Mouse (Mus musculus) frontal cortex, adult 2 months (tissue): ENCODE results near the gene Ttc28. TPM values are rescaled to one million over a fixed set of nuclear protein-coding genes. Genes with fewer than 3 reads are reported as not detected.

Experiments
- DNase-seq, 2 experiments: peaks; one replicate each; pipeline ENCODE4 v3.0.0; 2022; ENCODE audit warnings: low spot score in 1 of 2; ENCODE audit errors: extremely low spot score in 1 of 2
- polyA plus RNA-seq: library from polyadenylated mRNA; depleted of rRNA; stranded (reverse); fragments of >200 nt; gene quantifications from 2 replicates; pipeline ENCODE4 v1.2.3, GENCODE M21; 2012

Gene Ttc28
- polyA plus RNA-seq, 1 experiment = 7.3 TPM

DNA sequence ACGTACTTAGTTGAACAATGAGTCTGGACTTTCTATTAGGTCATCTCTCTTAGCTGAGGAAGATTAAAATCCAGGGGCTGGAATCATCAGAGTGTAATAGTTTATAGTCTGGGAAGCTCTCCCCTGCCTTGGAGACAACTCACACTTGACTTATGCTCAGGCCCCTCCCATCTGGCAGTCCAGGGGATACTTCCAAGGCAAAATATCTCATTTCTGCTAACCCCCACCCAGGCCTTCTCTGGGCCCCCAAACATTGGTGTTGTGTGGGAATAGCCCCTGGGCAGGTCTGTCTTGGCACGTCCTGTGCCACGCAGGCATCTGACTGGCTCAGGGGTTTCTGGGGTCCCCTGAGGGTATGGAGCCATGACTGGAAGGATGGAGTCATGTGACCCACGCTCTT lies 275.7 kb downstream of the Ttc28 start:
- DNase-seq = no peak

DNA sequence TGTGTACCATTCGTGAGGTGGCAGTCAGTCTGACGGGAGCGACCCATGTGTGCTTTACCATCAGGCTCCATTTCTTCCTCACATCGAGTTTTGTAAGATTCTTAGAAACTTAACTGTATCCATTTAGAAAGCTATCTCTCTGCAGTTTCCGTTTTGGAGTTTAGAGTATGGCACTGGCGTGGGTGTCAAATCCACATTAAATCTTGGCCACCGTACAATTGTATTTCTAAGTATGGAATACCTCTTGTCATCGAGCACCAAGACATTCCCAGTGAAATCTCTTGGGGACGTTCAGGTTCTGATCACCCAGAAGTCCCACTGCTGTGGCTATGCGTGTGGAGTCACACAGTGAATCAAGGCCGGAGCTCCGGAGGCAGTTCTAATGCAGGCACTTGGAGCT lies 276.3 kb downstream of the Ttc28 start:
- peak in 1 of 2 experiments; percentile 48 for DNase-seq

DNA sequence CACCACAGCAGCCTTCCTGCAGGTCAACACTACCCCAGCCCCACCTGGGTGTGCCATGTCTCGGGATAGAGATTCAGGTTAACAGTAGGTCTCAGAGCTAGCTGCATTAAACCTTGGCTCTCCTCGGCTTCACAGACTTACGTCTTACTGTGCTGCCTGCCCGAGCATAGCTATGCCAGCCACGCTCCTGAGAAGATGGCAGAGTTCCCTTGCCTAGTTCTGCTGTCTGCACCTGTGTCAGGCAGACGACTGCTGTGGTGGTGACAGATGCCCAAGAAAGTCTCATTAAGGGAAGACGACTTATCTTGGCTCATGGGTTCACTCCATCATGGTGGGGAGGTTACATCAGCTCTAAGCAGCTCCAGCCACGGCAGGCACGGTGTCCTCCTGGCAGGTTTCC lies 278.7 kb downstream of the Ttc28 start:
- DNase-seq = no peak

DNA sequence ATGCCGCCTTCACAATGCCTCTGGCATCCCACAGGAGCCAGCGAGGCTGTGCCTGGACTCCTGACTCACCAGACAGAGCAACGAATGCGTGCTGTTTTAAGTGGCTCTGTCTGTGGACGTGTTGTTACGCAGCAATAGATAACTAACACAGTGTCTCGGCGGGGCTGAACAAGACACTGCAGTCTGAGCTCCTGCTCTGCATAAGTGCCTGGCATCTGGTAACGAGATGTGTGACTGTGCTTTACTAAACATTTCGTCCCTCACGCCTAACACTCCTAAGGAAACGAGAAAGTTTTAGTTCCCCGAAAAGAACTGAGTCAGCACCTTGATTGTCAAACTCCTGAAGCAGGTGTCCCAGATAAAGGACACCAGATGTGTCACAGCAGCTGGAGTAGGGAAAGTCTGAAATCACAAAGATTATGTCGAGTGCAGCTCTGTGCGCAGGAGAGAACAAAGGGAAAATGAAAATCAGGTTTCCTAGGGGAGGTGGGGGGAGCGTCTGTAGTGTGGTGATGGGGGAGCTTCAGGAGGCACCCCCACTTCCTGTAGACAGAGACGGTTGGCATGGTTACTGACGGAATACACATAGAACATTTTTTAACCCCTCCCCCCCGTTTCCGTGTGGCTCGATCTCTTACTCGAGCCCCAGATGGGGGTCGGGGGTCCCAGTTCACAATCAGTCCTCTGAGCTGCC lies 280.2 kb downstream of the Ttc28 start:
- DNase-seq = no peak

DNA sequence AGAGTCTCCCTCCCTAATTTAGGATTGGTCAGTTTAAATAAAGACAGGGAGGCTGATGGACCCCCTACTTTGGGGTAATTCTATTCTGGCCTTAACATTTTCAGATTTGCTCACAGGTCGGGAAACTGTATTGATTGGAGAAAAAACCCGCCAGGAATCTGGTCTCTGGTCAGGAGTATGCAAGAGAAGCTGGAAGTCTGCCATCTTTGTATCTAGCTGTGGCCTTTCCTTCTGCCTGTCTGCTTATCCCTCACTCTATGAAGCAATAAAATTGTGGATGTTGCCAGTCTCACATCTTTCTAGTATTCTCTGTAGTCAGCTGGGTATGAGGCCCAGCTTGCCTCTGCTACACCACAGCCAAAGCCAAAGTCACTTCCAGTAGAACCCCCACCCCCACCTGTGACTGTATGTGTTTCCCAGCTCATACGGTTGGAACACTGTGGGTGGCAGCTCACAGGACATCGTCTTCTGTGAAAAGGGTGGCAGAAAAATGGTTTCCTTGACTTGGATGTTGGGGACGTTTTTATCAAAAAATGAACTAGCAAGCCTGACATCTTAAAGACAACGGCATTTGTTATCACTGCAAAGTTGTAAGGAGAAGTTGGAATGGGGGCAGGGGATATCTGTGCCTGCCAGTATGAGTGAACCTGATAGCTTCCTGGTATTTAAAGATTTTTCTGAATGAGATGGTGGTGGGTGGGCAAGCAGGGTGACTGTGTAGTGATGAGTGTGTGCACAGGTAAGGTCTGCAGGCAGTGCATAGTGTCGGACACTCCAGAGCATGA lies 281.7 kb downstream of the Ttc28 start:
- DNase-seq = no peak

DNA sequence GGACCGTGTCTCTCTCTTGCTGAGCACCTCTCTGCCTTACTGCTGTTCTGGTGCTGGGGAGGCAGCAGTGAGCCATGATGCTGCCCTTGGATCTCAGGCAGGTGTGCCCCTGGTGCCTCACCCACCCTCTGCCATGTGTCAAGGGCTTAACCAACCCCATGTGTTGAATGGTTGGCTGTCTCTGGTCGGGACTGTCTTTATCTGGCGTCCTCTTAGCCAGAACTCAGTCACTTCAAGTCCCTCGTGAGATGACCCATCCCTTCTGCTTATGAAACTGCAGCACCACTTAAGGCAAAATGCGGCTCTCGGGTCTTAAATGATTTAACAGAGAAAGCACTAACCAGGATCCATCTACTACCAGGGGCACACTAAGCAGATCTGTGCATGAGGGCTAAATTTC lies 283.3 kb downstream of the Ttc28 start:
- DNase-seq = no peak

DNA sequence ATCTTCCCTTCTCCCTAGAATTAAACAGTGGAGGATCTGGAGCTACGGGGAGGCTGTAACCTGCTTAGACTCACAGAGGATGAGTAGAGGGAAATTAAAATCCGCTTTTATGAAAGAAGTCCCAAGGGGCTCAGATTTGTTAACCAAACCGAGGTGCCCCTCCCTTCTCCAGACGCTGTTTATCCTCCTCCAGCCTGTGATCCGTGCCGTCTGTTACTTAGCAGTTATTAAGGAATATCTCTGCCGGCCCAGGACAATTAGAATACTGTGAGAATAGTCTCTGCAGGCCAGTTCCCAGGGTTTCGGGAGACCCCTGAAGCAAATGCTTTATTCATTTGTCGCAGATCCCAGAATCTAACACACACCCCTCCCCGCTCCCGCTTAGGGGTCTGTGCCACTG lies 283.8 kb downstream of the Ttc28 start:
- DNase-seq = no peak

DNA sequence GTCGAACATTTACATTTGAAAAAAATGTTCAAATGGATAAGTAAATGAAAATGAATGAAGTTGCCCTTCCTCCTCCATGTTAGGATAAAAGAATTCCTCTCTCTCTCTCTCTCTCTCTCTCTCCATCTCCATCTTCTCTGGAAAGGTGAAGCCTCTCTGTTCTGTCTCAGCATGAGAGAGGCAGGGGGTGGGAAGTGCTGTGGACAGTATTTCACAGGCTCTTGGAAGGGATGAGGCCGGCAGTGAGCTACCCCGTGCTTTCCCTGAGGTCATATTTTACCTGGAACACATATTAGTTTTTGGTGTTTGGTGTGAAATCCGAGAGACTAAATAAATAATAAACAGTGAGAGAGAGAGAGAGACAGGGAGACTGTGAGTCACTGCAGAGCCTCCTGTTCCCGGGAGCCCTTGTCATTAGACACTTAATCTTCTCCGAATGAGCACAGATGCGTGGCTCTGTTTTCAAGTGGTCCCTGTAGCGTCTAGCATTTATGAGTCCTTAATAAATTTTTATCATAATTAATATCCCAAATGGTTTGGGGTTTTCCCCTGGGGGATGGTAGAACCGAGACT lies 284.8 kb downstream of the Ttc28 start:
- DNase-seq = no peak

DNA sequence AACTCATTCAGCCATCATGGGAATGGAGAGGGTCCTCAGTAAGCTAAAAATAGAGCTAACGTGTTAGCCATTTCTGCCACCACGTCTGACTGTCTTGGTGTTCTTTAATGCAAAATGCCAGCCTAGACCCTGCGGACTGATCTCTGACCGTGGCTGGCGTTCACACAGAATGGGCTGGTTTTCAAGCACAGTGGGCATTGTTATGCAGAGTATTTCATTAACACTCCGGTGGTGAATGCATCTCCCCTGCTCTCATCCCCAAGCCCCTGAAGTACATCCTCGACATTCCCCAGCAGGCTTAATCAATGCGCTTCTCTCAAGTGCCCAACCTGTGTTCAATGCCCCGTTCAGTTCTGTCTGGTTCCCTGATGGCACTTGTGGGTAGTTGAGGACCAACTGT lies 290.8 kb downstream of the Ttc28 start:
- no peak for DNase-seq

DNA sequence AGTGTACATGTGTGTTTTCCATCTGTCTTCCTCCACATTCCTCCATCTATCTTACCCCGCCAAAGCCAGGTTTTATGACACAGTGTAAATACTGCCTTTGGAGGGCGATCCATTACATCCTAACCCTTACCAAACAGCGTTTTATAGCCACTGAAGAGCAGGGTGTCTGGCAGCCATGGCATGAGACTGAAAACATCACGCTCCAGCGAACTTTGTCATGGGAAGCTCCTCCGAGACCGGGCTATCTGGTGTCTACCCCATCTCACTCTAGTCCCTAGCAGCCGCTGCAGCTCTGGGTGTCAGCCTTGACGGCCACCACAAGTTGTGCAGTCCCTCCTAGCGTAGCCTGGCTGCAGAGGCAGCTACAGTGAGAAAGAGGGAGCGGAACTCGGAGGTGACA lies 295.8 kb downstream of the Ttc28 start:
- no peak for DNase-seq

DNA sequence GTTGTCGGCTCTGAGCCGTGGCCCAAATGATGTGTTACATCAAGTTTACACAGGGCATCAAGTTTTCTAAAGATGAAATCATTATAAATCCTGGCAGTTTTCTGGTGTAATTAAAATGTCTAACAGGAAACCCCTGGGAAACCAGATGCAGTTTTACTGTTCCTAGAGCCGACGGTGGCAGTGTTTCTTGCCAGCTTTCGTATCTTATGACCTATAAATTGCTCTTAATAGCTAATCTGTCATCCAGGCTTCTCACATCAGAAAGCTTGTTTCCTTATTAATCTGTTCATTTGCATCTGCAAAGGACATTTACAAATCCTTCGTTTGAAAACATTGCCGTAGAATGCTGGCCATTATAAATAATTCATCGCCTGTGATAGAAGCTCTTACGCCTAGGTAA lies 296.2 kb downstream of the Ttc28 start:
- no peak for DNase-seq

DNA sequence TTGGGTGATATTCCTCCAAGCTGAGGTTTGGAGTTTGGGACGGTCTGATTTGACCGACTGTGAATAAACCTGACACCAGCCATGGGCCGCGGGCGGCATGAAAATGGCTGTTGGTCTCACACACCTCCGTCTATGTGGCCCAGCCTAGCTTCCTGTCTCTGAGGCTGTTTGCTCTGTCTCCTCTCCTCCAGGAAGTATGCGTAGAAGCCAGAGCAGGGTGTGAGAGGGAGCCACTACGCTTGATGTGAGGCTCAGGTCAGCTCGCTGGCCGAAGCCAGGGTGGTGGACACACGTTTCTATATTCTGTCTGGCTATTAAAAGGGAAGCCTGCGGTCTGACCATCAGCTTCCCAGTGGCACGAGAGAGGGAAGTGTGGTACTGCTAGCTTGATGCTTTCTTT lies 296.8 kb downstream of the Ttc28 start:
- no peak for DNase-seq

DNA sequence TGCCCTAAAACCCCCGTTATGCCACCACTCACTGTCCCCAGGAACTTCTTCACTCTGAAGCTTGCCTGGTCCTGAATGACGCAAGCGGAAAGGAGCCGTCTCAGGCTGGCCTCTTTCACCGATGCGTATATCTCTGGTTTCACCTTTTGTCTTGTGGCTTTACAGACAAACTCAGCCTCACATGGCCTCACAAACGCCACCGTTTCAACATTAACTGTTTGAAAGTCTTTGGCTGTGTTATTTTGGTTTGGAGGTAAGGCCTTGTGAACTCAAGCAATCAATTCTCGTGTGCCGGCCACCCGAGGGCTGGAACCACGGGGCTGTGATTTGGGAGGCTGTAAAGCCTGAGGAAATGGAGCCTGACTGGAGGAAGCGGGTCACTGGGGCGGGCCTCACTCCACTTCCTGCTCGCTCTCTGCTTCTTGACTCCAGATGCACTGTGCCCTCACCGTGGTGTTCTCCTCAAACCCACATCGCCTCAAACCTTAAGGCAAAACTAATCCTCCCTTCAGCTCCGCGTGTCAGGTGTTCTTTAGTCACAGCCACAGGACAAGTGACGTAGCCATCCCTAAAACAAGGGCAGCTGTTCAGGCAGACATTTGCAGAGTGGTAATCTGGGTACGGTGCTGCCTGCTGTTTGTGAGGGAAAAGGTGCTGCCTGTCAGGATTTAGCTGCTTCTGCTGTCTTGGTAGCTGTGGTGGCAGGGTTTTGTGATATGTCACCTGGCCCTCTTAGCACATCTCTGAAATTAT lies 298.9 kb downstream of the Ttc28 start:
- no peak for DNase-seq

DNA sequence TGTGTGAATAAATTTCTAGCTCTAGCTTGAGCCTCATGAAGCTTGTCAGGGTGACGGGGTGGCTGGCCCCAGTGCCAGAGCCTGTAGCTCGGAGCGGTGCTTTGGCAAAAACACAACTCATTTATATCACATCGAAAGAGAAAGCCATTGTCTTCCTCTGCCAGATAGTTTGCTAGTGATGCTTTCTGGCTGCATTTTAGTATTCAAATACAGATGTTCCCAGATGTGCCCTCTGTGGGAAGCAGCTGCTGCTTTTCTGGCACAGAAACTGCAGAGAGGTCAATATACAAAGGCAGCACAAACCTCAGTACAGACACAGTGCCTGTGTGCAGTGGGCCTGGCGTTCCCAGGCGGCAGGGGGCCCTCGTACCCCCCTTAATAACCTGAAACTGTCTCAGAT lies 300.0 kb downstream of the Ttc28 start:
- DNase-seq = no peak

DNA sequence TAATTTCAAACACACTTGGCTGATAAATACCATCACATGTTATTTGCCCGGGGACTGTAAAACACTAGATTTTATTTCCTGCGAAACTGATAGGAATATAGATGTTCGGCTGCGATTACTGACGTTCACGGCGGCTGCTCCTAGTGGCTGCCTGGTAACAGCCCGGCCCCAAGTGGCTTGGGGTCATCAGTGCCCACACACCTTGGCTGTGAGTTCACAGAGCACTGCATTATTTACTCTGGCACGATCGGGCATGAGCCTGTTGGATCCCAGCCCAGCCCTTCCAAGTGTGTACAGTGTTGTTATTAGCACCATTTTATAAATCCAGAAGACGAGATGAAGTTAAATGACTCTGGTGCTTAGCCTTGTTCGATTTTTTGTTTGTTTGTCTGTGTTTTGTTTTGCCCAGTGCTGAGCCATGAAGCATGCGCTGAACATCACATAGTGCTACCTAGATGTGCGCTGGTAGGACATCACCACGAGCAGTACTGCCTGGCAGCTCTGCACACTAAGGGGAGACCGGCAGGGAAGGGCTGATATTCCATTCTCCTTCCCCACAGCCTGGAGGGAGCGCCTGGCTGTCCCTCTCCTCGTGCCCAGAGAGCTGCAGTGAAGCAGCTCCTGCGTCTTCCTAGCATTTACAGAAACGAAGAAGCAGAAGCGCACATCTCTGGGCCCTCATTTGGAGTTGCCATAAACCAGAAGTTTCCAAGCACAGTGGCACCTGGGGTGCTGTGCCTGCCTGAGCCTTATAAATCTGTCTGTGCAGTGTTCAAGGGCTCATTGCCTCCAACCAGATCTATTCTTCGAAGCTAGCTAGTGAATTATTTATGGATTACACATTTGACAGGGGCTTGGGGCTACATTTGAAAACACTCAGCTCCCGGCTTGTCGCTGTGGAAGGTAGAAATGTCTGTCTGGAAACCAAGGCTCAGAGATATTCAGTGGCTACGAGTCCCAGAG lies 300.8 kb downstream of the Ttc28 start:
- DNase-seq = no peak

DNA sequence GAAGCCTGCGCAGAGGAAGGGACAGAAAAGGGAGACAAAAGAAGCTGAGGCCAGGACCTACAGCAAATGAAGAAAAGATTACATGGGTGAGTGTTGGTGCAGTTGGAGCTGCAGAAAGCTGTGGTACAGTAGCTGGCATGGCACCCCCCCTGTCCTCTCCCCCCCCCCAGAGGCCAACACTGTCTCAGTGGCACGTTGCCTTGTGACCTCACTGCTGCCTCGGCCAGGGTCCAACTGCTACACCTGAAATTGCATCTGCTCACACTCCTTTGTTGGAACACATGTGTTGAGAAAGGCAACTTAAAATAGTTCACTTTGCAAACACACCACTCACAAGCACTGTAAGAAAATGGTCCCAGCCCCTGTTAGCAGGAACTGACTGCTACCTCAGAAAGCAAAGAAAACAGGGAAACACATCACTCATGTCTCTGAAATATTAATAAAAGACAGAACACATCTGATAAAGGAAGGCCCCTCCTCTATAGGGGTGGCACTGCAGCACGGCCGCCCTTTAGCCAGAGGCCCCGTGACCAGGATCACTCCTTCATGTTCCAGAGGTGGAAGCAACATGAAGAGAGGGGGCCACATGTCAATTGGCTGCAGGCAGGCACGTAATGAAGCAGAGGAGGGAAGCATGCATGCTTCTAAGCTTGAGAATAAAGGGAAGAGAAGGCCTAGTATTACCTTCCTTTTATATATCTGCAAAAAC lies 301.8 kb downstream of the Ttc28 start:
- DNase-seq = no peak

DNA sequence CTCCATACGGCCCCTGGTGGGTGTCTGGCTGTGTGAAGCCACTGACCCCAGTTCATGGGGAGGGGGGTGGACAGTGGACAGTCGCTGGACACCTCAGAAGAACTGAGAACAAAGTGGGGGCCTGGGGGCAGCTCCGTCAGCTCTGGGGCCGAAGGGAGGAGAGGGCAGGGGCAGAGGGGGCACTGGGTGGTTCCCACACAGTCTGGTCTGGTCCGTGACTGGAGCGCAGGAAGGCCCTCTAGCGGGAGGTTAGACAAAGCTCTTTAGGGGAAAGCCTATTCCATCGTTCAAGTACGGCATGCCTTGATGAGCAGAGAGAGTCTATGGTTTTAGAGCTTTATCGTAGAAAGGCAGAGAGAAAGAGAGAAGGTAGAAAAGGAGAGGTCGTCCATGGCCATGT lies 307.0 kb downstream of the Ttc28 start:
- DNase-seq = no peak

DNA sequence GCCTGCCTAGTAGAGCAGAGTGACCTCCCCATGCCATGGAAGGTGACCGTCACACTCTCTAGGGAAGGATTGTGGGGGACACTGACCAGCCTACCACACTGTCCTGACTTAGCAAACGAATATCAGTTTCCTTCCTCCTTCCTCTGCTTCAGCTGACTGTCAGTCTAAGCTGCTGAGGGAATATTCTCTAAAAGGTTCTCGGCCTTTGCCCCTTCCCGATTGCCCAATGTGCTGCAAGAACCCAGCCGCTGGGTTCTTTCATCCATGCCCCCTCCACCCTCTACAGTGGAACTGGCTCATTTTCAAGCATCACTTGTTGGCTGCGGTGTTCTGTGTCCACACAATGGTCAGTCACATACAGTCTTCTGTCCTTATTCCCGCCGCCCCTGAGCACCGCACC lies 312.4 kb downstream of the Ttc28 start:
- no peak for DNase-seq

DNA sequence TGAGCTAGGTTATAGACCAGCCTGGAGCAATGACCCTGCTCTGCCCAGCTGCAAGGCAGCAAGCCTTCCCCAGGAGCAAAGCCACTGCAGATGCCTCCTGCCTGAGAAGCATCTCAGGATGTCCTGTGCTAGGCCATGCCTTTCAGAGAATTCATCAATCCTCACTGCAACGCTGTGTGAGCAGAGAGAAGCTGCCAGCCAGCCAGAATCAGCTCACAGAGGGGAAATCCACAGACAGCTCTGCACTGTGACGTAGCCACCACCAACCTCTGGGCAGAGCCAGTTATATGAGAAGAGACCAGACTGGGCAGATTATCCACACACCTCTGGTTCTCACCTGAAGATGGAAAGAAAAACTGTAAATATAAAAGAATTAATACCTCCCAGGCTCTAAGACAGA lies 315.2 kb downstream of the Ttc28 start:
- DNase-seq = no peak
